Mouse (Mus musculus) MEL (cell line): ENCODE results near the gene Cep68. TPM values are rescaled to one million over a fixed set of nuclear protein-coding genes. Genes with fewer than 3 reads are reported as not detected.
"Not testable (repeated sequence)": the region's sequence is repeated elsewhere in the genome, so short reads cannot be mapped to it uniquely, and the experiment has no call there.

Experiments used
- DNase-seq: peaks from one replicate; pipeline ENCODE4 v3.0.0; 2011; ENCODE audit warnings: low read depth, low spot score
- H3K27ac ChIP-seq: 2 replicates; pipeline ENCODE4 v1.5.1; 2012; ENCODE audit warnings: low read depth, mild to moderate bottlenecking, control low read depth, low read length, moderate library complexity; ENCODE audit not compliant: control insufficient read depth
- H3K27me3 ChIP-seq, 2 experiments: fragments of 150-350 bp in 1 of 2; sonication (generic) in 1 of 2; 2 replicates each; pipeline ENCODE4 v1.6.1; 2012; ENCODE audit warnings: low read length in 2 of 2, mild to moderate bottlenecking in 2 of 2, improper control_type of control experiment in 1 of 2, moderate library complexity in 1 of 2; ENCODE audit not compliant: insufficient read depth in 2 of 2, control insufficient read depth in 1 of 2
- H3K36me3 ChIP-seq, 2 experiments: 2 replicates each; pipeline ENCODE4 v1.6.1; 2012 to 2014; ENCODE audit warnings: low read length in 2 of 2, improper control_type of control experiment in 1 of 2, inconsistent platforms in 1 of 2, mild to moderate bottlenecking in 1 of 2; ENCODE audit not compliant: insufficient read depth in 2 of 2, control insufficient read depth in 1 of 2
- H3K4me1 ChIP-seq, 2 experiments: fragments of 150-350 bp in 1 of 2; sonication (generic) in 1 of 2; 2 replicates each; pipeline ENCODE4 v1.6.1; 2012; ENCODE audit warnings: low read length in 2 of 2, improper control_type of control experiment in 1 of 2, mild to moderate bottlenecking in 1 of 2; ENCODE audit not compliant: insufficient read depth in 2 of 2, control insufficient read depth in 1 of 2
- H3K4me3 ChIP-seq, 2 experiments: fragments of 150-350 bp in 1 of 2; sonication (generic) in 1 of 2; 2 replicates each; pipeline ENCODE4 v1.5.1; 2012; ENCODE audit warnings: low read depth in 2 of 2, low read length in 2 of 2, mild to moderate bottlenecking in 2 of 2, moderate library complexity in 2 of 2, control low read depth in 1 of 2, improper control_type of control experiment in 1 of 2; ENCODE audit not compliant: control insufficient read depth in 1 of 2, insufficient read depth in 1 of 2
- H3K79me2 ChIP-seq: 2 replicates; pipeline ENCODE4 v1.6.1; 2012; ENCODE audit warnings: mild to moderate bottlenecking, low read length, moderate library complexity; ENCODE audit not compliant: control insufficient read depth, poor library complexity, insufficient read depth
- H3K9ac ChIP-seq: 2 replicates; pipeline ENCODE4 v1.6.1; 2012; ENCODE audit warnings: low read depth, mild to moderate bottlenecking, control low read depth, low read length, moderate library complexity; ENCODE audit not compliant: control insufficient read depth, poor library complexity, severe bottlenecking
- H3K9me3 ChIP-seq: fragments of 150-350 bp; sonication (generic); replicated peaks from 2 replicates; pipeline ENCODE4 v1.6.1; 2012; ENCODE audit warnings: mild to moderate bottlenecking, low read length, improper control_type of control experiment, moderate library complexity; ENCODE audit not compliant: insufficient read depth
- CHD1 ChIP-seq: IDR thresholded peaks from 2 replicates; pipeline ENCODE4 v1.6.1; 2012; ENCODE audit warnings: low read depth, mild to moderate bottlenecking, inconsistent platforms, low read length, improper control_type of control experiment
- HCFC1 ChIP-seq: IDR thresholded peaks from 2 replicates; pipeline ENCODE4 v1.6.1; 2012; ENCODE audit warnings: low read depth, mild to moderate bottlenecking, inconsistent platforms, low read length, improper control_type of control experiment, moderate library complexity
- MAX ChIP-seq: IDR thresholded peaks from 2 replicates; pipeline ENCODE4 v1.6.1; 2011; ENCODE audit warnings: low read length, improper control_type of control experiment
- MYB ChIP-seq: IDR thresholded peaks from 2 replicates; pipeline ENCODE4 v1.6.1; 2011; ENCODE audit warnings: mild to moderate bottlenecking, low read depth, low read length, improper control_type of control experiment
- NRF1 ChIP-seq: IDR thresholded peaks from 2 replicates; pipeline ENCODE4 v1.6.1; 2014; ENCODE audit warnings: low read depth, mild to moderate bottlenecking, inconsistent platforms, low read length, improper control_type of control experiment, moderate library complexity; ENCODE audit not compliant: poor library complexity, insufficient read depth, severe bottlenecking
- POLR2AphosphoS5 ChIP-seq: IDR thresholded peaks from 2 replicates; pipeline ENCODE4 v1.6.1; 2012; ENCODE audit warnings: low read depth, borderline replicate concordance, mild to moderate bottlenecking, inconsistent platforms, low read length, moderate library complexity, mixed read lengths
- SMC3 ChIP-seq: IDR thresholded peaks from 2 replicates; pipeline ENCODE4 v1.6.1; 2011; ENCODE audit warnings: low read depth, low read length, improper control_type of control experiment
- TCF12 ChIP-seq: IDR thresholded peaks from 2 replicates; pipeline ENCODE4 v1.6.1; 2014; ENCODE audit warnings: low read depth, mild to moderate bottlenecking, inconsistent platforms, low read length, improper control_type of control experiment, moderate library complexity
- ZNF384 ChIP-seq: IDR thresholded peaks from 2 replicates; pipeline ENCODE4 v1.6.1; 2012; ENCODE audit warnings: low read depth, mild to moderate bottlenecking, inconsistent platforms, low read length, improper control_type of control experiment
- polyA plus RNA-seq, 2 experiments: library from polyadenylated mRNA; stranded (reverse) in 1 of 2; unstranded in 1 of 2; fragments of >175 nt in 1 of 2; fragments of >200 nt in 1 of 2; gene quantifications; 2 replicates each; pipeline versions ENCODE4 v1.2.1 to v1.2.4; 2012; ENCODE audit warnings: low replicate concordance in 2 of 2, low read depth in 1 of 2; ENCODE audit not compliant: insufficient read length in 2 of 2, insufficient read depth in 1 of 2, missing spikeins in 1 of 2
- total RNA-seq: library from RNA; depleted of rRNA; stranded (reverse); fragments of 300-350 nt; gene quantifications from 2 replicates; pipeline ENCODE4 v1.2.3, GENCODE M21; 2012

Gene Cep68
- total and polyA plus RNA-seq, 3 experiments, result 22.2 to 24.7 TPM; not detected in 1

DNA sequence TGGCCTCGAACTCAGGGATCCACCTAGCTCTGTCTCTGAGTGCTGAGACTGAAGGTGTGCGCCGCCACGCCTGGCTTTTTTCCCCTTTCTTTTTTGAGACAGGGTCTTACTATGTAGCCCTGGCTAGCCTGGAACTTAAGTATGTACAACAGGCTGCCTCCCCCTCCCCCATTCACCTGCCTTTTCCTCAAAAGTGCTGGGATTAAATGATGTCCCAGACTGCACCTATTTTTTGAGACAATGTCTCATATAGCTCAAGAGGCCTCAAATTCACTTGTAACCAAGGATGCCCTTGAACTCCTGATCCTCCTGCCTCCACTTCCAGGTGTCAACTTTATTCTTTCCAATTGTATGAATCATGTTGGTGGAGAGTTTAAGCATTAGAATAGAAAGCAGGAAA lies 23.3 kb downstream of the Cep68 start:
- no peaks in the 10 kb centered on the region for H3K79me2 ChIP-seq
- H3K36me3 ChIP-seq, result peaks cover 26 to 61% of the 10 kb centered on the region in 2 experiments
- DNase-seq, result no peak
- H3K27ac ChIP-seq, result no peak overlapping the region
- no peak overlapping the region for H3K9ac ChIP-seq
- TF ChIP-seq MYB (no peak), MAX (no peak), POLR2AphosphoS5 (no peak), SMC3 (no peak), HCFC1 (no peak), CHD1 (no peak)
- no peaks in the 10 kb centered on the region for H3K9me3 ChIP-seq
- no peak overlapping the region for H3K4me3 ChIP-seq
- H3K27me3 ChIP-seq, result no peaks in the 10 kb centered on the region
- H3K4me1 ChIP-seq, result peaks cover 9 to 16% of the 10 kb centered on the region in 2 experiments

DNA sequence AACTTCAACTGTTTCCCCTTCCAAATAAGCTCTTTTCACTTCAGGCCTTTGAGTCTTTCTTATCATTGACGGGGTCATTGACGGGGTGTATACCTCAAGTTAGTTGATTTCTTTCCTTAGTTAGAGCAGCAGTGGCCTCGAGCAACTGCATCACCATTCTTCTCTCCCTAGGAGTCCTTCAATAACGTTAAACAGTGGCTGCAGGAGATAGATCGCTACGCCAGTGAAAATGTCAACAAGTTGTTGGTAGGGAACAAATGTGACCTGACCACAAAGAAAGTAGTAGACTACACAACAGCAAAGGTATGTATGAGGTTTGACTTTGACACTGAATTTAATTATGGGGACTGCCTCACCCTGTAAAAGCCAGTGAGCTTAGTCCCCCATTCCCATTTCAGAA lies 25.0 kb downstream of the Cep68 start:
- Histone ChIP-seq H3K27me3 (no peaks in the 10 kb centered on the region), H3K79me2 (peaks cover 7% of the 10 kb centered on the region), H3K36me3 (peaks cover 9 to 66% of the 10 kb centered on the region in 2 experiments), H3K4me3 (no peak overlapping the region), H3K9ac (no peak overlapping the region), H3K4me1 (peaks cover 0 to under 1% of the 10 kb centered on the region in 2 experiments; a peak in 1 of 4 replicates)
- no peak for DNase-seq
- TF ChIP-seq POLR2AphosphoS5 (no peak), TCF12 (no peak), NRF1 (no peak)
- TF ChIP-seq, all 39 proteins: peak for 0
- Histone ChIP-seq H3K27ac (no peak overlapping the region), H3K9me3 (no peaks in the 10 kb centered on the region)

DNA sequence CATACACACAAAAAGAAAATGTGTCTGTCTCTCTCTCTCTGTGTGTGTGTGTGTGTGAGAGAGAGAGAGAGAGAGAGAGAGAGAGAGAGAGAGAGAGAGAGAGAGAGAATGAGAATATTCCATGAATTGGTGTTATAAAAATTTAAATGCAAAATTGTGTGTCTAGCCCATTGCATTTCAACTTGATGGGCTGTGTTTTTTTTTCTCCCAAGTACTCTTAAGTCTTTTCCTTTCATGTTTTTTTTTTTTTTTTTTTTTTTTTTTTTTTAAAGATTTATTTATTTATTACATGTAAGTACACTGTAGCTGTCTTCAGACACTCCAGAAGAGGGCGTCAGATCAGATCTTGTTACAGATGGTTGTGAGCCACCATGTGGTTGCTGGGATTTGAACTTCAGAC lies 27.6 kb downstream of the Cep68 start:
- H3K4me1 ChIP-seq, H3K27ac ChIP-seq, H3K4me3 ChIP-seq, H3K9ac ChIP-seq, H3K27me3 ChIP-seq, DNase-seq, H3K9me3 ChIP-seq: not testable (repeated sequence)
- Histone ChIP-seq H3K36me3 (peaks cover 10 to 69% of the 10 kb centered on the region in 2 experiments), H3K79me2 (peaks cover 18% of the 10 kb centered on the region)
- peak; percentile 67 for TF ChIP-seq ZNF384

DNA sequence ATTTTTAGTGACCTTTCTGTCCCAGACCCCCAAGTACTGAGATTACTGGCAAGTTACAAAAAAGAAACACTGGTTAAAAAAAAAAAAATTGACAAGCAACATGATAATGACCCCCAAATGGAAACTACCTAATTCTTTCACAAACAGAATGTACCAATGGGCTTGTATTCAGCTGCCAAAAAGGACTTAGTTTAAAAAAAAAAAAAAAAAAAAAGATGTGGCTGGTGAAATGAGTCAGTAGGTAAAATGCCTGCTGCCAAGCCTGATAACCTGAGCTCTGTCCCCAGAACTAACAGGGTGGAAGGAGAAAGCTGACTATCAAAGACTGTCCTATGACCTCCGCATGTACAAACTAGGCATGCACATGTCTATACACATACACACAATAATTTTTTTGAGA lies 32.0 kb downstream of the Cep68 start:
- Histone ChIP-seq H3K27ac (no peak overlapping the region), H3K9me3 (no peaks in the 10 kb centered on the region), H3K27me3 (no peaks in the 10 kb centered on the region), H3K9ac (no peak overlapping the region)
- TF ChIP-seq ZNF384 (peak; percentile 58), NRF1 (no peak)
- TF ChIP-seq, all 39 proteins: peak for 1
- H3K4me3 ChIP-seq, result no peak overlapping the region
- peaks cover 16 to 50% of the 10 kb centered on the region in 2 experiments for H3K36me3 ChIP-seq
- no peak for DNase-seq
- H3K79me2 ChIP-seq, result peaks cover 44% of the 10 kb centered on the region
- H3K4me1 ChIP-seq, result peaks cover 0 to 3% of the 10 kb centered on the region in 2 experiments; a peak in 2 of 4 replicates
